Mouse (Mus musculus) forebrain, postnatal 0 days (tissue): ENCODE measurements at regions not wholly inside any gene's neighbourhood (a gene's known extent, or its start where the extent isn't known, plus 50 kb on each side); places are given as distances from the start of the nearest gene placed in this dataset.

Source experiments
- ATAC-seq: fragments of 200-750 bp; cut with Nextera tagmentation; 2 replicates; pipeline ENCODE4 v1.8.0; 2017; ENCODE audit warnings: mild to moderate bottlenecking, moderate library complexity
- DNase-seq: peaks from one replicate; pipeline ENCODE4 v3.0.0-alpha.2; 2015
- H3K27ac ChIP-seq: fragments of 300-500 bp; sonication (generic); 2 replicates; pipeline ENCODE4 v1.5.1; 2014; ENCODE audit warnings: low read depth, mild to moderate bottlenecking, antibody characterized with exemption, low read length, moderate library complexity, mixed read lengths
- H3K27me3 ChIP-seq: fragments of 300-500 bp; sonication (generic); 2 replicates; pipeline ENCODE4 v1.6.1; 2014; ENCODE audit warnings: mild to moderate bottlenecking, low read length, mixed read lengths; ENCODE audit not compliant: insufficient read depth
- H3K36me3 ChIP-seq: fragments of 300-500 bp; sonication (generic); 2 replicates; pipeline ENCODE4 v1.6.1; 2014; ENCODE audit warnings: mild to moderate bottlenecking, moderate library complexity; ENCODE audit not compliant: insufficient read depth
- H3K4me1 ChIP-seq: fragments of 300-500 bp; sonication (generic); 2 replicates; pipeline ENCODE4 v1.6.1; 2014; ENCODE audit warnings: antibody characterized with exemption; ENCODE audit not compliant: insufficient read depth
- H3K4me2 ChIP-seq: fragments of 300-500 bp; sonication (generic); 2 replicates; pipeline ENCODE4 v1.6.1; 2014; ENCODE audit warnings: low read depth, mild to moderate bottlenecking, moderate library complexity
- H3K4me3 ChIP-seq: fragments of 300-500 bp; sonication (generic); 2 replicates; pipeline ENCODE4 v1.5.1; 2014; ENCODE audit warnings: low read depth, low read length, mixed read lengths
- H3K9ac ChIP-seq: fragments of 300-500 bp; sonication (generic); 2 replicates; pipeline ENCODE4 v1.6.1; 2014; ENCODE audit warnings: mild to moderate bottlenecking
- H3K9me3 ChIP-seq: fragments of 300-500 bp; sonication (generic); 2 replicates; pipeline ENCODE4 v1.6.1; 2016; ENCODE audit warnings: low read length
- CTCF ChIP-seq: sonication (generic); IDR thresholded peaks from 2 replicates; pipeline ENCODE4 v1.5.1; 2016; ENCODE audit warnings: antibody characterized with exemption, control low read depth, low read depth
- WGBS: fragments of 180-500 bp; shearing (Covaris S2); extraction: QIAGEN DNeasy Blood & Tissue Kit; methylation state at CpG from one replicate; pipeline ENCODE4 v1.1.7; 2014; 5-methylcytosine and 5-hydroxymethylcytosine counted together

DNA sequence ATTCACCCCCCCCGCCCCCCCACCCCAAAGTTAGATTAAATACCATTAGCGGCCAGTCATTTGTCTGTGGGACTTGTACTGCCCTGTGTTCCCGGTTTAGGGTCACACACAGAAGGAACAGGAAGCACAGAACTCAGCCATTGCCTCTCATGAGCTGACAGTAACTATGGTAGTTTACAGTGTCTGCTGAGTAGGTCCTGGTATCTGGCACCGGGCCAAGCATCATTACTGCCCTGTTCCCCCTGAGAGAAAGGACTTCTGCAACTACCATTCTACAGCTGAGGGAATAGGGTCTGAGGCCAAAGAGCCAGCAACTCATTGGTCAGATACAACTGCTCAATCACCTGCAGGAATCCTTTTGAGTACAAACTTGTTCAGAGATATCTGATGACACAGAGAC is 111.4 kb upstream of the Jun start:
- H3K9ac ChIP-seq = no peak overlapping the region
- no peaks in the 10 kb centered on the region for H3K27me3 ChIP-seq
- no peak for ATAC-seq
- no peaks in the 10 kb centered on the region for H3K9me3 ChIP-seq
- no peak overlapping the region for H3K4me2 ChIP-seq
- TF ChIP-seq CTCF = no peak
- WGBS = 74% methylated on average over 4 of the region's 4 CpGs
- H3K36me3 ChIP-seq = no peaks in the 10 kb centered on the region
- H3K4me3 ChIP-seq = no peak overlapping the region
- no peak for DNase-seq
- no peak overlapping the region for H3K27ac ChIP-seq
- 0 out of 2 replicates have a peak, but pooled peaks cover 3% of the 10 kb centered on the region for H3K4me1 ChIP-seq

DNA sequence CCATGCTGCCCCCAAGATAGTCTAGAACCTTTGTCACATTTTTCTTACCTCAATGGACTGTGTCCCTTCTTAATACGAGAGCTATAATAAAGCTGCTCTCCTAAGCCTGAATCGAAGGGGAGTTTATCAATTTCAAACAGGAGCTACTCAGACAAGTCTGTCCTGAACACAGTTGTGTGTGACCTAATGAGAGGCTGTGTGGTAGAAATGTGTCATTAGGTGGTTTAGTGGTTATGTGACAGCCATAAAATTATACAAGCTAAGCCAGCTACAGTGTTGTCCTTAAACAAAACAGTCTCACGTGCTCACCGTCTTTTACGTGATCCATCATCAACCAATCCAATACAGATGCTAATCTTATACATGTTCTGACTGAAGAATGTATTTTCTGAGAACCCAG is 114.5 kb upstream of the Jun start:
- TF ChIP-seq CTCF = no peak
- Histone ChIP-seq H3K9ac (no peak overlapping the region), H3K9me3 (no peaks in the 10 kb centered on the region), H3K27ac (no peak overlapping the region), H3K36me3 (no peaks in the 10 kb centered on the region), H3K4me3 (no peak overlapping the region), H3K4me2 (no peak overlapping the region), H3K4me1 (no peaks in the 10 kb centered on the region), H3K27me3 (no peaks in the 10 kb centered on the region)
- WGBS = 87% methylated on average over 5 of the region's 5 CpGs
- ATAC-seq (no peak), DNase-seq (no peak)

DNA sequence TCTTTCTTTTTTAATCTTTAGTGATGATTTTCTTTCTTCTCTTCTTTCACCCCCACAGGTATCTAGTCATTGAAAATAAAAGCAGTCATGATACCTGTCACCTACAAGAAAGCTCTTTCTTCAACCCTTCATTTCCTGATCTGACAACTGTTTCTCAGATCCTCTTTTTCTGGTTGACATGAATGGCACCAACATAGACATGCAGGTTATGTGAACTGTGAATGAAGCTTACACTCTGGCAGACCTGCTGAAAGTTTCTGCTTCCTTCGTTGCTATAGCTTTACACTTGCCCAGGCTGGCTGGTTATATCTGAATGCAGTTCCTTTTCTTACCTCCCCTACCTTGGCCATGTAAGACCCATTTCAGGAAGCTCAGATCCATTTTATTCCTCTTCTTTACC is 115.2 kb upstream of the Jun start:
- 86% methylated on average over 1 of the region's 1 CpGs for WGBS
- DNase-seq = no peak
- Histone ChIP-seq H3K27ac (no peak overlapping the region), H3K4me2 (no peak overlapping the region), H3K4me3 (no peak overlapping the region), H3K9me3 (no peaks in the 10 kb centered on the region), H3K4me1 (no peaks in the 10 kb centered on the region), H3K36me3 (no peaks in the 10 kb centered on the region), H3K9ac (no peak overlapping the region), H3K27me3 (no peaks in the 10 kb centered on the region)
- ATAC-seq = no peak
- no peak for TF ChIP-seq CTCF

DNA sequence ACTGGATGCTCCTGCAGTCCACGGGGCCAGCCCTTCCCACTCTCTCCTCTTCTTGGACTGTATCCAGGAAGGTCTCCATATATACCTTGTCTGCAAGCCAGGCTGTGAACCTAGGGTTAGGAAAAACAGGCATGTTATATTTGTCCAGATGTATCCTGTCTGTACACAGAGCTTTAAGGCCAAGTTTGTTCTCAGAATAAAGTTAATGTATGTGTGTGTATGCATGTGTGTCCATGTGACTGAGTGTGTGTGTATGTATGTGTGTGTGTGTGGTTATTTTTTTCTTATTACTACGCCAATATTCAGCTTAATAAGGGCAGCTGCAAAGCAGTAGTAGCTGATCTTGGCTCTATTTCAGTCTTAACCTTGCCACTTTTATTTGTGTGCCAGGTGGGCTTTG is 117.7 kb upstream of the Jun start:
- 62% methylated on average over 2 of the region's 2 CpGs for WGBS
- DNase-seq (no peak), ATAC-seq (no peak)
- TF ChIP-seq CTCF = no peak
- H3K4me1 ChIP-seq = no peaks in the 10 kb centered on the region
- no peak overlapping the region for H3K27ac ChIP-seq
- H3K9me3 ChIP-seq = no peaks in the 10 kb centered on the region
- H3K4me3 ChIP-seq = no peak overlapping the region
- no peak overlapping the region for H3K4me2 ChIP-seq
- H3K9ac ChIP-seq = no peak overlapping the region
- no peaks in the 10 kb centered on the region for H3K27me3 ChIP-seq
- no peaks in the 10 kb centered on the region for H3K36me3 ChIP-seq

DNA sequence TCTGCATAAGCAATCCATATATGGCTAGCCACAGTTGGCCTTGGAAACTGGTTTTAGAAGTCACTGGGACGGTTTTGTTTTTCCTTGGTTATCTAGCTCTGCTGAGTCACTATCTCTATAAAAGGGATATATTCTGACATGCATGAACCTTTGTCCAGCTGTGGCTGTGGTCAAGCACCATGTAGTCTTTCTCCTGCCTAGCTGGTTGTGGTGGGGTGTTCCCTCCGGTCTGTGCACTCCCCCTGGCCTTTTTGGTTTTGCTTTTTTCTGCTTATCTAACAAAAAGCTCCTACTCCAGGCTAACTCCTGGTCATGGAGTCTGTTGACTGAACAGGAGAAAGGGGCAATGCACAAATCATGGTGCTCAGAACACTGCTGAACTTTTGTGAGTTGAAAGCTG is 125.7 kb upstream of the Jun start:
- no peak for TF ChIP-seq CTCF
- Histone ChIP-seq H3K36me3 (no peaks in the 10 kb centered on the region), H3K9ac (no peak overlapping the region), H3K9me3 (no peaks in the 10 kb centered on the region), H3K27ac (no peak overlapping the region), H3K4me2 (no peak overlapping the region), H3K4me3 (no peak overlapping the region), H3K4me1 (no peaks in the 10 kb centered on the region), H3K27me3 (no peaks in the 10 kb centered on the region)
- ATAC-seq (no peak), DNase-seq (no peak)
- 90% methylated on average over 2 of the region's 2 CpGs for WGBS

- Histone ChIP-seq H3K4me2 (no peak overlapping the region), H3K36me3 (no peaks in the 10 kb centered on the region), H3K4me3 (no peak overlapping the region), H3K9ac (no peak overlapping the region), H3K27me3 (no peaks in the 10 kb centered on the region), H3K9me3 (no peaks in the 10 kb centered on the region), H3K27ac (no peak overlapping the region), H3K4me1 (no peaks in the 10 kb centered on the region)
- ATAC-seq (no peak), DNase-seq (no peak)
- WGBS = 73% methylated on average over 3 of the region's 3 CpGs
- no peak for TF ChIP-seq CTCF
These were observed 126.4 kb upstream of the Jun start for GRCm38 (mm10) chr4:95178467-95178866.

DNA sequence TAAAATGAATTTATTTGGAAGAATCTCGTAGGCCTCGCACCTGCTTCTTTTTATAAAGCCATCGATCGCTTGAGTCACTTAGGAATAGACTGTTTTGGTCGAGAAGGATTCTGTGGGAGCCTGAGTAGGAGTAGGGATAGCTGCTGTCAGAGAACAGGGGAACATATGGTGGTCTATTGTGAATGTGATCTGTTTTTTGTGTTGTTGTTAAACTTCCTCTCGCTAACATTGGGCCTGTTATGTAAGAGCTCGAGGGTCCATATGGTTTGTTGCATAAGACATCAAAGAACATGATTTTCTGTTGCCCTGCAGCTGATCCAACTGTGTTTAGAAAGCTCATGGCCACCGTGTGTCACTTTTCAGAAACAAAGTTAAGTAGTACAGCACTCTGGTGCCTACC is 126.9 kb upstream of the Jun start:
- no peak overlapping the region for H3K27ac ChIP-seq
- H3K4me1 ChIP-seq = no peaks in the 10 kb centered on the region
- DNase-seq (no peak), ATAC-seq (no peak)
- no peak for TF ChIP-seq CTCF
- no peaks in the 10 kb centered on the region for H3K27me3 ChIP-seq
- WGBS = 46% methylated on average over 8 of the region's 8 CpGs
- H3K4me2 ChIP-seq = no peak overlapping the region
- H3K4me3 ChIP-seq = no peak overlapping the region
- no peaks in the 10 kb centered on the region for H3K36me3 ChIP-seq
- no peaks in the 10 kb centered on the region for H3K9me3 ChIP-seq
- no peak overlapping the region for H3K9ac ChIP-seq

DNA sequence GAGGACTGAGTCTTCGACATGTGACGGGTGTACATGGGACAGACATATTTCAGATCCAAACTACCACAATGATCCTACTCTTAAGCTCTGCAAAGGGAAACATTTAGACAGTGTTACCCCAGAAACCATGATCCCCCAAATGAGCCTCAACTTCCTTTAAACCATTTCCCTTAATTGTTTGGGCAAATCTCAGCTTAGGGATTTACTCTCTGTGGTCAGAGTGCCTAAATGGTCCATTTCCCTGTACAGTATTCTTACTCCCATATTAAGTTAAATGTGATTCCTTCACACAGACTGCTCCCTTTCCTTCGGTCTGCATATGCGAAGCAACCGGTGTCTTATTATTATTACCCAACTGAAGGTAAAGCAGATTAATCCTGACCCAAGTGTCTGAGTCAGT is 128.4 kb upstream of the Jun start:
- Histone ChIP-seq H3K36me3 (no peaks in the 10 kb centered on the region), H3K27ac (no peak overlapping the region), H3K4me2 (no peak overlapping the region), H3K9me3 (no peaks in the 10 kb centered on the region), H3K4me3 (no peak overlapping the region), H3K9ac (no peak overlapping the region), H3K27me3 (no peaks in the 10 kb centered on the region), H3K4me1 (peaks cover 4% of the 10 kb centered on the region; the same call in 1 of the 2 replicates)
- DNase-seq (no peak), ATAC-seq (no peak)
- 96% methylated on average over 5 of the region's 5 CpGs for WGBS
- no peak for TF ChIP-seq CTCF
